Mouse (Mus musculus) 416B (cell line): ENCODE measurements around the gene Il1rap.

Source experiments
- DNase-seq: peaks from one replicate; pipeline ENCODE4 v3.0.0; 2011; ENCODE audit warnings: low read depth

Il1rap gene

GRCm38 (mm10) chr16:26581048-26581912 lies at the start of gene Il1rap:
Gene Il1rap (plus strand): TSS chr16:26581704.
- no peak for DNase-seq

GRCm38 (mm10) chr16:26532287-26532686 lies 49.2 kb upstream of the Il1rap start:
- no peak for DNase-seq

- no peak for DNase-seq
Measured at GRCm38 (mm10) chr16:26546170-26546878, 35.2 kb upstream of the Il1rap start.

GRCm38 (mm10) chr16:26546879-26547206 lies 34.7 kb upstream of the Il1rap start:
- no peak for DNase-seq

- DNase-seq, result no peak
Measured at GRCm38 (mm10) chr16:26549221-26549620, 32.3 kb upstream of the Il1rap start.

GRCm38 (mm10) chr16:26552234-26552633 lies 29.3 kb upstream of the Il1rap start:
- no peak for DNase-seq

- no peak for DNase-seq
Measured at GRCm38 (mm10) chr16:26558797-26559196, 22.7 kb upstream of the Il1rap start.

GRCm38 (mm10) chr16:26561743-26562142 lies 19.8 kb upstream of the Il1rap start:
- no peak for DNase-seq

- DNase-seq, result no peak
Measured at GRCm38 (mm10) chr16:26562771-26563170, 18.7 kb upstream of the Il1rap start.

- DNase-seq, result no peak
Measured at GRCm38 (mm10) chr16:26569387-26569978, 12.0 kb upstream of the Il1rap start.

GRCm38 (mm10) chr16:26571836-26572235 lies 9.7 kb upstream of the Il1rap start:
- no peak for DNase-seq

- no peak for DNase-seq
Measured at GRCm38 (mm10) chr16:26574173-26574572, 7.3 kb upstream of the Il1rap start.

- DNase-seq, result no peak
Measured at GRCm38 (mm10) chr16:26581913-26582376, 441 bp downstream of the Il1rap start.

- no peak for DNase-seq
Measured at GRCm38 (mm10) chr16:26585806-26586205, 4.3 kb downstream of the Il1rap start.

GRCm38 (mm10) chr16:26590897-26591570 lies 9.5 kb downstream of the Il1rap start:
- DNase-seq, result no peak

GRCm38 (mm10) chr16:26596440-26596839 lies 14.9 kb downstream of the Il1rap start:
- no peak for DNase-seq

- no peak for DNase-seq
Measured at GRCm38 (mm10) chr16:26597307-26597706, 15.8 kb downstream of the Il1rap start.

GRCm38 (mm10) chr16:26598591-26598990 lies 17.1 kb downstream of the Il1rap start:
- peak; percentile 1 for DNase-seq

- no peak for DNase-seq
Measured at GRCm38 (mm10) chr16:26601482-26601881, 20.0 kb downstream of the Il1rap start.

- DNase-seq, result no peak
Measured at GRCm38 (mm10) chr16:26604621-26605020, 23.1 kb downstream of the Il1rap start.

GRCm38 (mm10) chr16:26608003-26608402 lies 26.5 kb downstream of the Il1rap start:
- no peak for DNase-seq

GRCm38 (mm10) chr16:26610508-26610907 lies 29.0 kb downstream of the Il1rap start:
- no peak for DNase-seq
